Mouse (Mus musculus) testis, adult 2 months (tissue): Measurements from ENCODE around the gene Styx. TPM values are rescaled to one million over a fixed set of nuclear protein-coding genes. Genes with fewer than 3 reads are reported as not detected.
"Not testable (repeated sequence)": the region's sequence is repeated elsewhere in the genome, so short reads cannot be mapped to it uniquely, and the experiment has no call there.

ENCODE experiments used
- H3K27ac ChIP-seq: fragments of 200-500 bp; 2 replicates; pipeline ENCODE4 v1.5.1; 2012; ENCODE audit warnings: low read depth, low read length; ENCODE audit not compliant: control insufficient read depth, insufficient read depth
- H3K27me3 ChIP-seq: fragments of 200-500 bp; 2 replicates; pipeline ENCODE4 v1.6.1; 2012; ENCODE audit warnings: mild to moderate bottlenecking, low read length, moderate library complexity; ENCODE audit not compliant: control insufficient read depth, insufficient read depth
- H3K36me3 ChIP-seq: fragments of 200-500 bp; 2 replicates; pipeline ENCODE4 v1.6.1; 2012; ENCODE audit warnings: mild to moderate bottlenecking, low read length; ENCODE audit not compliant: control insufficient read depth, insufficient read depth
- H3K4me1 ChIP-seq: fragments of 200-500 bp; 2 replicates; pipeline ENCODE4 v1.6.1; 2012; ENCODE audit warnings: low read length; ENCODE audit not compliant: control insufficient read depth, insufficient read depth
- H3K4me3 ChIP-seq: fragments of 200-500 bp; 2 replicates; pipeline ENCODE4 v1.5.1; 2012; ENCODE audit warnings: low read depth, mild to moderate bottlenecking, low read length, moderate library complexity, mixed read lengths; ENCODE audit not compliant: control insufficient read depth
- CTCF ChIP-seq: fragments of 200-500 bp; IDR thresholded peaks from 2 replicates; pipeline ENCODE4 v1.5.1; 2012; ENCODE audit warnings: low read depth, mild to moderate bottlenecking, inconsistent platforms, low read length, moderate library complexity; ENCODE audit not compliant: control insufficient read depth, insufficient read depth, insufficient replicate concordance
- POLR2A ChIP-seq: fragments of 200-500 bp; IDR thresholded peaks from 2 replicates; pipeline ENCODE4 v1.6.1; 2012; ENCODE audit warnings: low read depth, mild to moderate bottlenecking, inconsistent platforms, low read length, moderate library complexity; ENCODE audit not compliant: control insufficient read depth
- polyA plus RNA-seq: library from polyadenylated mRNA; depleted of rRNA; stranded (reverse); fragments of >200 nt; gene quantifications from 2 replicates; pipeline ENCODE4 v1.2.3, GENCODE M21; 2012; rRNA removed

Gene Styx
- polyA plus RNA-seq, 1 experiment = 15.1 TPM

- H3K4me3 ChIP-seq = no peak overlapping the region
- no peaks in the 10 kb centered on the region for H3K36me3 ChIP-seq
- no peak for TF ChIP-seq POLR2A
- no peak for TF ChIP-seq CTCF
- no peaks in the 10 kb centered on the region for H3K27me3 ChIP-seq
- H3K27ac ChIP-seq = no peak overlapping the region
- H3K4me1 ChIP-seq = no peaks in the 10 kb centered on the region
Observed at GRCm38 (mm10) chr14:45462374-45462773, 111.5 kb downstream of the Styx start.

- H3K4me3 ChIP-seq = no peak overlapping the region
- no peaks in the 10 kb centered on the region for H3K27me3 ChIP-seq
- no peak for TF ChIP-seq POLR2A
- TF ChIP-seq CTCF = no peak
- no peaks in the 10 kb centered on the region for H3K36me3 ChIP-seq
- H3K27ac ChIP-seq = peak overlapping the region; percentile 18
- H3K4me1 ChIP-seq = no peaks in the 10 kb centered on the region
Observed at GRCm38 (mm10) chr14:45462875-45463475, 112.1 kb downstream of the Styx start.

GRCm38 (mm10) chr14:45463599-45463998 lies 112.7 kb downstream of the Styx start:
- Histone ChIP-seq H3K36me3 (no peaks in the 10 kb centered on the region), H3K4me3 (no peak overlapping the region), H3K4me1 (no peaks in the 10 kb centered on the region), H3K27me3 (no peaks in the 10 kb centered on the region), H3K27ac (peak overlapping the region; percentile 18)
- TF ChIP-seq CTCF (no peak), POLR2A (no peak)

- no peaks in the 10 kb centered on the region for H3K4me1 ChIP-seq
- H3K27ac ChIP-seq = peak overlapping the region; percentile 12; the same call in 1 of the 2 replicates
- no peak overlapping the region for H3K4me3 ChIP-seq
- no peaks in the 10 kb centered on the region for H3K27me3 ChIP-seq
- H3K36me3 ChIP-seq = no peaks in the 10 kb centered on the region
- no peak for TF ChIP-seq POLR2A
- TF ChIP-seq CTCF = no peak
Observed at GRCm38 (mm10) chr14:45464036-45465035, 113.4 kb downstream of the Styx start.

- not testable (repeated sequence) for H3K4me1 ChIP-seq, H3K27ac ChIP-seq, H3K36me3 ChIP-seq, H3K4me3 ChIP-seq, H3K27me3 ChIP-seq
Observed at GRCm38 (mm10) chr14:45466371-45466770, 115.5 kb downstream of the Styx start.

- Histone ChIP-seq H3K27ac (no peak overlapping the region), H3K36me3 (no peaks in the 10 kb centered on the region), H3K4me3 (no peak overlapping the region), H3K27me3 (no peaks in the 10 kb centered on the region), H3K4me1 (no peaks in the 10 kb centered on the region)
- TF ChIP-seq CTCF = peak; percentile 64; the same call in 1 of the 2 replicates
- TF ChIP-seq POLR2A = no peak
Observed at GRCm38 (mm10) chr14:45469446-45469845, 118.6 kb downstream of the Styx start.

Other genes with a start within 250 kb of the Styx start
- 7.8 and 8.7 TPM in 2 replicates for gene Gpr137c, start 131.4 kb upstream of the Styx start, polyA plus RNA-seq
- gene Txndc16, start 130.8 kb upstream of the Styx start, polyA plus RNA-seq = 9.2 and 12.0 TPM in 2 replicates
- gene Ero1l, start 32.3 kb upstream of the Styx start, polyA plus RNA-seq = 3.4 and 4.7 TPM in 2 replicates
- gene Psmc6, start 21.3 kb upstream of the Styx start, polyA plus RNA-seq = 24.2 and 38.0 TPM in 2 replicates
- 3.5 TPM in 2 replicates for gene Gnpnat1, start 53.8 kb downstream of the Styx start, polyA plus RNA-seq
- 6.4 and 6.6 TPM in 2 replicates for gene Fermt2, start 179.0 kb downstream of the Styx start, polyA plus RNA-seq